Mouse (Mus musculus): ENCODE data around the gene Slit3. TPM values are rescaled to one million over a fixed set of nuclear protein-coding genes. Genes with fewer than 3 reads are reported as not detected.

The Slit3 gene
- total and polyA plus RNA-seq, 2 experiments from 2014 or later, result 5.6 to 15.0 TPM

- DNase-seq (no peak), ATAC-seq (no peak)
- Histone ChIP-seq H3K4me1 (ENCODE audit: insufficient read depth) (no peaks in the 10 kb centered on the region), H3K4me3 (ENCODE audit: low read depth, low read length) (no peak overlapping the region), H3K9ac (no peak overlapping the region), H3K27me3 (ENCODE audit: insufficient read depth, low read length) (no peaks in the 10 kb centered on the region), H3K9me3 (ENCODE audit: low read length) (no peaks in the 10 kb centered on the region), H3K36me3 (ENCODE audit: insufficient read depth) (no peaks in the 10 kb centered on the region), H3K27ac (ENCODE audit: low read depth, low read length) (no peak overlapping the region), H3K4me2 (ENCODE audit: low read depth) (no peak overlapping the region)
- no peak for TF ChIP-seq CTCF (IDR thresholded peaks at IDR 0.05; ENCODE audit: low read depth)
- WGBS, result 54% methylated on average over 5 of the region's 5 CpGs
Measured at GRCm38 (mm10) chr11:35182887-35183286, 61.9 kb downstream of the Slit3 start.

GRCm38 (mm10) chr11:35194826-35195225 lies 73.8 kb downstream of the Slit3 start:
- TF ChIP-seq CTCF (IDR thresholded peaks at IDR 0.05; ENCODE audit: low read depth), result no peak
- Histone ChIP-seq H3K4me1 (ENCODE audit: insufficient read depth) (no peaks in the 10 kb centered on the region), H3K9ac (no peak overlapping the region), H3K9me3 (ENCODE audit: low read length) (no peaks in the 10 kb centered on the region), H3K4me3 (ENCODE audit: low read depth, low read length) (no peak overlapping the region), H3K27me3 (ENCODE audit: insufficient read depth, low read length) (no peaks in the 10 kb centered on the region), H3K27ac (ENCODE audit: low read depth, low read length) (no peak overlapping the region), H3K36me3 (ENCODE audit: insufficient read depth) (no peaks in the 10 kb centered on the region), H3K4me2 (ENCODE audit: low read depth) (no peak overlapping the region)
- DNase-seq (no peak), ATAC-seq (no peak)
- 84% methylated on average over 6 of the region's 6 CpGs for WGBS

- Histone ChIP-seq H3K27ac (ENCODE audit: low read depth, low read length) (no peak overlapping the region), H3K9ac (no peak overlapping the region), H3K4me1 (ENCODE audit: insufficient read depth) (no peaks in the 10 kb centered on the region), H3K9me3 (ENCODE audit: low read length) (no peaks in the 10 kb centered on the region), H3K36me3 (ENCODE audit: insufficient read depth) (no peaks in the 10 kb centered on the region), H3K27me3 (ENCODE audit: insufficient read depth, low read length) (no peaks in the 10 kb centered on the region), H3K4me3 (ENCODE audit: low read depth, low read length) (no peak overlapping the region), H3K4me2 (ENCODE audit: low read depth) (no peak overlapping the region)
- 70% methylated on average over 7 of the region's 7 CpGs for WGBS
- ATAC-seq, result no peak
- TF ChIP-seq CTCF (IDR thresholded peaks at IDR 0.05; ENCODE audit: low read depth), result no peak
- DNase-seq, result no peak
Measured at GRCm38 (mm10) chr11:35196777-35197176, 75.8 kb downstream of the Slit3 start.

GRCm38 (mm10) chr11:35198537-35199088 lies 77.6 kb downstream of the Slit3 start:
- H3K36me3 ChIP-seq (ENCODE audit: insufficient read depth), result no peaks in the 10 kb centered on the region

GRCm38 (mm10) chr11:35202332-35202731 lies 81.3 kb downstream of the Slit3 start:
- no peak for DNase-seq
- Histone ChIP-seq H3K9me3 (ENCODE audit: low read length) (no peaks in the 10 kb centered on the region), H3K9ac (no peak overlapping the region), H3K4me3 (ENCODE audit: low read depth, low read length) (no peak overlapping the region), H3K4me2 (ENCODE audit: low read depth) (no peak overlapping the region), H3K27ac (ENCODE audit: low read depth, low read length) (no peak overlapping the region), H3K36me3 (ENCODE audit: insufficient read depth) (no peaks in the 10 kb centered on the region), H3K4me1 (ENCODE audit: insufficient read depth) (peaks cover 7% of the 10 kb centered on the region), H3K27me3 (ENCODE audit: insufficient read depth, low read length) (no peaks in the 10 kb centered on the region; the same call in 1 of the 2 replicates)
- no peak for TF ChIP-seq CTCF (IDR thresholded peaks at IDR 0.05; ENCODE audit: low read depth)
- WGBS, result 44% methylated on average over 5 of the region's 5 CpGs
- ATAC-seq, result no peak

More at GRCm38 (mm10) chr11:35198537-35199088, 77.6 kb downstream of the Slit3 start:
- Histone ChIP-seq H3K9ac (no peak overlapping the region), H3K27me3 (ENCODE audit: insufficient read depth, low read length) (no peaks in the 10 kb centered on the region), H3K27ac (ENCODE audit: low read depth, low read length) (no peak overlapping the region), H3K9me3 (ENCODE audit: low read length) (no peaks in the 10 kb centered on the region), H3K4me1 (ENCODE audit: insufficient read depth) (peaks cover 7% of the 10 kb centered on the region), H3K4me2 (ENCODE audit: low read depth) (no peak overlapping the region), H3K4me3 (ENCODE audit: low read depth, low read length) (no peak overlapping the region)
- ATAC-seq (no peak), DNase-seq (no peak)
- no peak for TF ChIP-seq CTCF (IDR thresholded peaks at IDR 0.05; ENCODE audit: low read depth)
- 90% methylated on average over 6 of the region's 6 CpGs for WGBS

GRCm38 (mm10) chr11:35203673-35204072 lies 82.6 kb downstream of the Slit3 start:
- H3K4me3 ChIP-seq (ENCODE audit: low read depth, low read length), result no peak overlapping the region
- peaks cover 7% of the 10 kb centered on the region for H3K4me1 ChIP-seq (ENCODE audit: insufficient read depth)
- H3K4me2 ChIP-seq (ENCODE audit: low read depth), result no peak overlapping the region
- no peak for TF ChIP-seq CTCF (IDR thresholded peaks at IDR 0.05; ENCODE audit: low read depth)
- DNase-seq (no peak), ATAC-seq (no peak)
- 13% methylated on average over 10 of the region's 10 CpGs for WGBS
- H3K9ac ChIP-seq, result no peak overlapping the region
- H3K27me3 ChIP-seq (ENCODE audit: insufficient read depth, low read length), result no peaks in the 10 kb centered on the region; the same call in 1 of the 2 replicates
- no peak overlapping the region for H3K27ac ChIP-seq (ENCODE audit: low read depth, low read length)
- no peaks in the 10 kb centered on the region for H3K9me3 ChIP-seq (ENCODE audit: low read length)
- no peaks in the 10 kb centered on the region for H3K36me3 ChIP-seq (ENCODE audit: insufficient read depth)

GRCm38 (mm10) chr11:35204084-35204483 lies 83.1 kb downstream of the Slit3 start:
- Histone ChIP-seq H3K27me3 (ENCODE audit: insufficient read depth, low read length) (no peaks in the 10 kb centered on the region; the same call in 1 of the 2 replicates), H3K27ac (ENCODE audit: low read depth, low read length) (no peak overlapping the region), H3K4me1 (ENCODE audit: insufficient read depth) (peaks cover 7% of the 10 kb centered on the region), H3K9ac (no peak overlapping the region), H3K4me2 (ENCODE audit: low read depth) (no peak overlapping the region), H3K9me3 (ENCODE audit: low read length) (no peaks in the 10 kb centered on the region), H3K4me3 (ENCODE audit: low read depth, low read length) (no peak overlapping the region), H3K36me3 (ENCODE audit: insufficient read depth) (no peaks in the 10 kb centered on the region)
- DNase-seq (no peak), ATAC-seq (no peak)
- no peak for TF ChIP-seq CTCF (IDR thresholded peaks at IDR 0.05; ENCODE audit: low read depth)
- WGBS, result 12% methylated on average over 9 of the region's 9 CpGs

Measured in forebrain, postnatal 0 days (tissue).